11 mouse cellular contexts compared by ENCODE assay signal in the genomic region with DNA sequence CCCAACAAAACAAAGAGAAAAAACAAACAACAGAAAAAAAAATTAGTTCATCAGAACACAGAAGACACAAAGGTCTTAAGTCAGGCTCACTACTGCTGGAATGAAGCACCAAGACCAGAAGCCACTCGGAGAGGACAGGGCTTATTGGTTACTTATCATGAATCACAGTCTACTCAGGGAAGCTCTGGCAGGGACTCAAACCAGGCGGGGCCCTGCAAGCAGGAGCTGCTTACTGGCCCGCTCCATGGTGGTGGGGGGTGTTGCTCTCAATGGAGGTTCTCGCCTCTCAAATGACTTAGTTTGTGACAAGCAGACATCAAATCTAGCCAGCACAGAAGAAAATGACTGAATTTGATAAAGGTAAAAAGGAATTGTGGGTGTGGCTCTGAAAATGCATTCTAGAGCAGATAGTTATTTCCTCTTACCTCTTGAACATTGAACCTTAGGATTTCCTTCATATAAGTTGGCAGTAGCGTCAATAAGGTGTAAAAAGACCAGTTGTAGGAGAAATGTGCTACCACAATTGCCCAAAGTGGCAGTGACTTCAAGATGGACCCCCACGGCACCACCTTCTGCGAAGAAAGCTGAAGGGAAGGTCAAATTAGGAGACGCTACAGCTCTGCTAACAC. TPM values are rescaled to one million over a fixed set of nuclear protein-coding genes. Genes with fewer than 3 reads are reported as not detected.
DNase-seq lines count a peak whose midpoint lies in the region; ATAC-seq and TF ChIP-seq lines count a peak whose summit lies in the region.
"Had no signal": no experiment of that assay in that cellular context is flagged by ENCODE, and none has a peak within 500 bp of the region (broad histone marks: within the 10 kb centered on the region; RNA-seq: fewer than 3 reads in every experiment).

No protein-coding gene starts in this region.

- H3K27ac ChIP-seq in lung, postnatal 0 days (ENCODE audit: low read length), result no peak overlapping the region
- no peak overlapping the region for H3K27ac ChIP-seq in gastrocnemius, adult 2 months
- H3K27ac ChIP-seq: heart, embryonic 10.5 days had no signal

- no peak for TF ChIP-seq CTCF in lung, postnatal 0 days (IDR thresholded peaks at IDR 0.05)
- no peak for TF ChIP-seq CTCF in gastrocnemius, adult 2 months (IDR thresholded peaks at IDR 0.05)

- peaks cover 4% of the 10 kb centered on the region; the same call in 1 of the 2 replicates for H3K36me3 ChIP-seq in lung, postnatal 0 days (ENCODE audit: insufficient read depth, low read length)
- H3K36me3 ChIP-seq: heart, embryonic 10.5 days had no signal

- no peak overlapping the region for H3K4me2 ChIP-seq in lung, postnatal 0 days (replicated peaks; ENCODE audit: low read depth, low read length)

- H3K4me3 ChIP-seq in lung, postnatal 0 days (ENCODE audit: low read depth, low read length), result no peak overlapping the region
- H3K4me3 ChIP-seq in gastrocnemius, adult 2 months, result no peak overlapping the region
- H3K4me3 ChIP-seq: heart, embryonic 10.5 days had no signal

- 73% methylated on average over 8 of the region's 8 CpGs for WGBS in lung, postnatal 0 days

- TF ChIP-seq EP300 in lung, postnatal 0 days (IDR thresholded peaks at IDR 0.05), result no peak

- no peaks in the 10 kb centered on the region for H3K9me3 ChIP-seq in lung, postnatal 0 days (ENCODE audit: low read length)
- H3K9me3 ChIP-seq: heart, embryonic 10.5 days had no signal

- DNase-seq in lung, postnatal 0 days (ENCODE audit: low spot score), result peak; percentile 24
- DNase-seq in lung, postnatal 10 days, result no peak
- peak; percentile 18 for DNase-seq in c-Kit-positive CD71-positive TER-119-positive erythroid progenitor cells, embryonic 14.5 days (ENCODE audit: low spot score)
- DNase-seq in kidney, postnatal 36 days, result peak; percentile 80 to 85
- peak; percentile 55 for DNase-seq in yolk sac, embryonic 10.5 days (ENCODE audit: low spot score)
- no peak for DNase-seq in gastrocnemius, adult 2 months
- DNase-seq: right cerebral cortex, postnatal 25 days had no signal

- no peak overlapping the region for H3K9ac ChIP-seq in lung, postnatal 0 days (replicated peaks; ENCODE audit: low read depth)

- H3K4me1 ChIP-seq in lung, postnatal 0 days (ENCODE audit: insufficient read depth, low read depth, low read length), result no peaks in the 10 kb centered on the region
- H3K4me1 ChIP-seq: heart, embryonic 10.5 days had no signal

- intact Hi-C loops in gastrocnemius, adult 2 months (cut with DNase I), result loop anchor here (10.0 kb wide), 1 partner anchor 204 kb away; the partner anchor contains the start of gene Gsta2

- ATAC-seq in lung, postnatal 0 days, result no peak
- no peak for ATAC-seq in inflammation-experienced regulatory T-cells, adult 6 months

- H3K27me3 ChIP-seq in lung, postnatal 0 days (replicated peaks; ENCODE audit: insufficient read depth, low read length), result no peaks in the 10 kb centered on the region
- H3K27me3 ChIP-seq: CH12.LX had no signal

RNA-seq across cellular contexts. Expression of gene Slc17a5, which starts 29.1 kb away (rescaled TPM):
- polyA plus RNA-seq in lung, postnatal 0 days (2015; fragmentation: Nextera tagmentation; extraction: Ambion mirVana), result 19.9 TPM in 2 replicates
- polyA plus RNA-seq in inflammation-experienced regulatory T-cells, adult 6 months (2017; shearing (Covaris generic)), result 10 to 100 TPM in 2 of 3 experiments, 1 to 10 TPM in 1; 8.2 to 12.0 (median 11.3) TPM
- 1 to 10 TPM; 2.7 to 2.8 TPM for total RNA-seq in gastrocnemius, adult 2 months (2021)

RNA-seq across cellular contexts. Expression of gene Cd109, which starts 56.6 kb away (rescaled TPM):
- 2.7 TPM in 2 replicates for polyA plus RNA-seq in lung, postnatal 0 days (2015; fragmentation: Nextera tagmentation; extraction: Ambion mirVana)
- 1 to 10 TPM in 1 of 3 experiments, under 1 TPM in 2; 0.16 to 1.3 (median 0.39) TPM for polyA plus RNA-seq in inflammation-experienced regulatory T-cells, adult 6 months (2017; shearing (Covaris generic))
- under 1 TPM; 0.28 to 0.81 TPM for total RNA-seq in gastrocnemius, adult 2 months (2021)
- total RNA-seq: monocyte, adult 5-6 weeks had no signal

Comparison
In these comparisons a context has a peak if more than half of its experiments do, and no peak if none do; other contexts are left out.
1. DNase-seq: peak in lung, postnatal 0 days (single experiment), c-Kit-positive CD71-positive TER-119-positive erythroid progenitor cells, embryonic 14.5 days (single experiment), kidney, postnatal 36 days (2 of 2) and yolk sac, embryonic 10.5 days (single experiment); none in lung, postnatal 10 days (single experiment) and gastrocnemius, adult 2 months (single experiment).